Mouse (Mus musculus): ENCODE results near the gene Phldb1. TPM values are rescaled to one million over a fixed set of nuclear protein-coding genes. Genes with fewer than 3 reads are reported as not detected.

The Phldb1 gene
- polyA plus RNA-seq, 1 experiment: 37.6 TPM

- no peaks in the 10 kb centered on the region for H3K27me3 ChIP-seq (replicated peaks; ENCODE audit: control insufficient read depth, insufficient read depth, low read length)
- no peak for DNase-seq
- H3K36me3 ChIP-seq (ENCODE audit: control insufficient read depth, insufficient read depth, low read length): no peaks in the 10 kb centered on the region; the same call in 1 of the 2 replicates
- H3K27ac ChIP-seq (ENCODE audit: insufficient read depth, low read depth, low read length): no peak overlapping the region
- TF ChIP-seq POLR2A (IDR thresholded peaks at IDR 0.05; ENCODE audit: low read depth, low read length): no peak
- TF ChIP-seq CTCF (conservative IDR thresholded peaks at IDR 0.05; ENCODE audit: insufficient read depth, insufficient read length, low read depth, low read length): no peak
- H3K4me3 ChIP-seq (ENCODE audit: insufficient read depth, low read depth, low read length): no peak overlapping the region
- 42% methylated on average over 6 of the region's 6 CpGs for WGBS
- peaks cover 7% of the 10 kb centered on the region for H3K4me1 ChIP-seq (ENCODE audit: control insufficient read depth, insufficient read depth, low read length)
Measured at GRCm38 (mm10) chr9:44708925-44709324, 26.1 kb downstream of the Phldb1 start.

- TF ChIP-seq POLR2A (IDR thresholded peaks at IDR 0.05; ENCODE audit: low read depth, low read length) (no peak), CTCF (conservative IDR thresholded peaks at IDR 0.05; ENCODE audit: insufficient read depth, insufficient read length, low read depth, low read length) (0 out of 2 replicates have a peak, but pooled peaks have one; percentile 15)
- H3K36me3 ChIP-seq (ENCODE audit: control insufficient read depth, insufficient read depth, low read length): no peaks in the 10 kb centered on the region; the same call in 1 of the 2 replicates
- H3K27me3 ChIP-seq (replicated peaks; ENCODE audit: control insufficient read depth, insufficient read depth, low read length): no peaks in the 10 kb centered on the region
- peaks cover 7% of the 10 kb centered on the region for H3K4me1 ChIP-seq (ENCODE audit: control insufficient read depth, insufficient read depth, low read length)
- 10% methylated on average over 23 of the region's 24 CpGs for WGBS
- peak; percentile 89 for DNase-seq
- H3K27ac ChIP-seq (ENCODE audit: insufficient read depth, low read depth, low read length): no peak overlapping the region
- H3K4me3 ChIP-seq (ENCODE audit: insufficient read depth, low read depth, low read length): peak overlapping the region; percentile 55
Measured at GRCm38 (mm10) chr9:44708429-44708765, 26.6 kb downstream of the Phldb1 start.

GRCm38 (mm10) chr9:44707749-44708428 is 27.1 kb downstream of the Phldb1 start:
- DNase-seq: no peak
- WGBS: 45% methylated on average over 28 of the region's 28 CpGs
- Histone ChIP-seq H3K4me1 (ENCODE audit: control insufficient read depth, insufficient read depth, low read length) (peaks cover 7% of the 10 kb centered on the region), H3K27me3 (replicated peaks; ENCODE audit: control insufficient read depth, insufficient read depth, low read length) (no peaks in the 10 kb centered on the region), H3K4me3 (ENCODE audit: insufficient read depth, low read depth, low read length) (0 out of 2 replicates have a peak overlapping the region, but pooled peaks have one; percentile 5), H3K27ac (ENCODE audit: insufficient read depth, low read depth, low read length) (no peak overlapping the region), H3K36me3 (ENCODE audit: control insufficient read depth, insufficient read depth, low read length) (no peaks in the 10 kb centered on the region; the same call in 1 of the 2 replicates)
- TF ChIP-seq POLR2A (IDR thresholded peaks at IDR 0.05; ENCODE audit: low read depth, low read length) (no peak), CTCF (conservative IDR thresholded peaks at IDR 0.05; ENCODE audit: insufficient read depth, insufficient read length, low read depth, low read length) (no peak)

- no peaks in the 10 kb centered on the region for H3K4me1 ChIP-seq (ENCODE audit: control insufficient read depth, insufficient read depth, low read length)
- H3K27ac ChIP-seq (ENCODE audit: insufficient read depth, low read depth, low read length): no peak overlapping the region
- no peaks in the 10 kb centered on the region for H3K27me3 ChIP-seq (replicated peaks; ENCODE audit: control insufficient read depth, insufficient read depth, low read length)
- H3K36me3 ChIP-seq (ENCODE audit: control insufficient read depth, insufficient read depth, low read length): no peaks in the 10 kb centered on the region; the same call in 1 of the 2 replicates
- no peak for TF ChIP-seq CTCF (conservative IDR thresholded peaks at IDR 0.05; ENCODE audit: insufficient read depth, insufficient read length, low read depth, low read length)
- TF ChIP-seq POLR2A (IDR thresholded peaks at IDR 0.05; ENCODE audit: low read depth, low read length): no peak
- peak; percentile 69 for DNase-seq
- no peak overlapping the region for H3K4me3 ChIP-seq (ENCODE audit: insufficient read depth, low read depth, low read length)
- WGBS: 44% methylated on average over 5 of the region's 5 CpGs
Measured at GRCm38 (mm10) chr9:44699730-44700129, 35.3 kb downstream of the Phldb1 start.

- H3K27me3 ChIP-seq (replicated peaks; ENCODE audit: control insufficient read depth, insufficient read depth, low read length): no peaks in the 10 kb centered on the region
- 94% methylated on average over 10 of the region's 10 CpGs for WGBS
- no peak for DNase-seq
- H3K36me3 ChIP-seq (ENCODE audit: control insufficient read depth, insufficient read depth, low read length): no peaks in the 10 kb centered on the region; the same call in 1 of the 2 replicates
- no peaks in the 10 kb centered on the region for H3K4me1 ChIP-seq (ENCODE audit: control insufficient read depth, insufficient read depth, low read length)
- no peak overlapping the region for H3K27ac ChIP-seq (ENCODE audit: insufficient read depth, low read depth, low read length)
- no peak overlapping the region for H3K4me3 ChIP-seq (ENCODE audit: insufficient read depth, low read depth, low read length)
- TF ChIP-seq POLR2A (IDR thresholded peaks at IDR 0.05; ENCODE audit: low read depth, low read length) (no peak), CTCF (conservative IDR thresholded peaks at IDR 0.05; ENCODE audit: insufficient read depth, insufficient read length, low read depth, low read length) (no peak)
Measured at GRCm38 (mm10) chr9:44699196-44699595, 35.8 kb downstream of the Phldb1 start.

- 94% methylated on average over 16 of the region's 16 CpGs for WGBS
- Histone ChIP-seq H3K36me3 (ENCODE audit: control insufficient read depth, insufficient read depth, low read length) (no peaks in the 10 kb centered on the region; the same call in 1 of the 2 replicates), H3K27me3 (replicated peaks; ENCODE audit: control insufficient read depth, insufficient read depth, low read length) (no peaks in the 10 kb centered on the region), H3K27ac (ENCODE audit: insufficient read depth, low read depth, low read length) (no peak overlapping the region), H3K4me3 (ENCODE audit: insufficient read depth, low read depth, low read length) (no peak overlapping the region), H3K4me1 (ENCODE audit: control insufficient read depth, insufficient read depth, low read length) (no peaks in the 10 kb centered on the region)
- no peak for DNase-seq
- no peak for TF ChIP-seq POLR2A (IDR thresholded peaks at IDR 0.05; ENCODE audit: low read depth, low read length)
- TF ChIP-seq CTCF (conservative IDR thresholded peaks at IDR 0.05; ENCODE audit: insufficient read depth, insufficient read length, low read depth, low read length): no peak
Measured at GRCm38 (mm10) chr9:44697866-44698265, 37.1 kb downstream of the Phldb1 start.

- H3K27ac ChIP-seq (ENCODE audit: insufficient read depth, low read depth, low read length): no peak overlapping the region
- H3K4me1 ChIP-seq (ENCODE audit: control insufficient read depth, insufficient read depth, low read length): no peaks in the 10 kb centered on the region
- no peak for TF ChIP-seq POLR2A (IDR thresholded peaks at IDR 0.05; ENCODE audit: low read depth, low read length)
- TF ChIP-seq CTCF (conservative IDR thresholded peaks at IDR 0.05; ENCODE audit: insufficient read depth, insufficient read length, low read depth, low read length): no peak
- no peaks in the 10 kb centered on the region; the same call in 1 of the 2 replicates for H3K36me3 ChIP-seq (ENCODE audit: control insufficient read depth, insufficient read depth, low read length)
- 87% methylated on average over 11 of the region's 11 CpGs for WGBS
- DNase-seq: no peak
- no peak overlapping the region for H3K4me3 ChIP-seq (ENCODE audit: insufficient read depth, low read depth, low read length)
- H3K27me3 ChIP-seq (replicated peaks; ENCODE audit: control insufficient read depth, insufficient read depth, low read length): no peaks in the 10 kb centered on the region
Measured at GRCm38 (mm10) chr9:44693071-44693470, 41.9 kb downstream of the Phldb1 start.

Measured in kidney, adult 2 months (tissue).